Mouse (Mus musculus): ENCODE results near the gene Mia.

- TF ChIP-seq POLR2A (IDR thresholded peaks at IDR 0.05; ENCODE audit: low read depth, low read length) (no peak), GABPA (IDR thresholded peaks at IDR 0.05; ENCODE audit: insufficient replicate concordance, low read depth, low read length) (no peak), MAFK (IDR thresholded peaks at IDR 0.05; ENCODE audit: insufficient replicate concordance, low read length) (no peak), MAZ (IDR thresholded peaks at IDR 0.05; ENCODE audit: low read depth, low read length) (no peak), ZNF384 (IDR thresholded peaks at IDR 0.05; ENCODE audit: low read depth, low read length) (no peak), SIN3A (IDR thresholded peaks at IDR 0.05; ENCODE audit: low read length) (no peak), MXI1 (IDR thresholded peaks at IDR 0.05; ENCODE audit: low read depth, low read length) (no peak), CHD2 (IDR thresholded peaks at IDR 0.05; ENCODE audit: low read length) (peak; percentile 9; the same call in 1 of the 2 replicates), CTCF (conservative IDR thresholded peaks at IDR 0.05 in 1 of 2, IDR thresholded peaks at IDR 0.05 in 1 of 2; ENCODE audit: low read depth in 2 of 2, low read length in 2 of 2) (no peak)
Observed at GRCm38 (mm10) chr7:27228865-27229264, 47.9 kb upstream of the Mia start.
